Mouse (Mus musculus) ES-E14 (cell line): Measurements from ENCODE around the gene Tbrg4. TPM values are rescaled to one million over a fixed set of nuclear protein-coding genes. Genes with fewer than 3 reads are reported as not detected.
"Not testable (repeated sequence)": the region's sequence is repeated elsewhere in the genome, so short reads cannot be mapped to it uniquely, and the experiment has no call there.

Experiments used
- DNase-seq: peaks from one replicate; pipeline ENCODE4 v3.0.0-alpha.2; 2013; ENCODE audit warnings: low read depth, low spot score
- H3K27ac ChIP-seq: 2 replicates; pipeline ENCODE4 v1.5.1; 2012; ENCODE audit warnings: low read depth, mild to moderate bottlenecking, low read length, moderate library complexity, mixed read lengths; ENCODE audit not compliant: poor library complexity, insufficient read depth, severe bottlenecking
- H3K36me3 ChIP-seq: 2 replicates; pipeline ENCODE4 v1.6.1; 2012; ENCODE audit warnings: mild to moderate bottlenecking, low read length, moderate library complexity, mixed read lengths; ENCODE audit not compliant: control insufficient read depth, poor library complexity, insufficient read depth, severe bottlenecking
- H3K4me1 ChIP-seq, 2 experiments: fragments of 150-350 bp in 1 of 2; sonication (generic) in 1 of 2; 2 replicates each; pipeline ENCODE4 v1.6.1; 2012; ENCODE audit warnings: low read length in 2 of 2, mild to moderate bottlenecking in 1 of 2, mixed read lengths in 1 of 2; ENCODE audit not compliant: control insufficient read depth in 2 of 2, insufficient read depth in 2 of 2, poor library complexity in 1 of 2
- H3K4me3 ChIP-seq, 2 experiments: fragments of 150-350 bp in 1 of 2; sonication (generic) in 1 of 2; 2 replicates each; pipeline ENCODE4 v1.5.1; 2012; ENCODE audit warnings: low read length in 2 of 2, low read depth in 1 of 2, mild to moderate bottlenecking in 1 of 2, mixed read lengths in 1 of 2; ENCODE audit not compliant: insufficient read depth in 1 of 2, poor library complexity in 1 of 2, severe bottlenecking in 1 of 2
- H3K9ac ChIP-seq: 2 replicates; pipeline ENCODE4 v1.6.1; 2012; ENCODE audit warnings: low read depth, mild to moderate bottlenecking, low read length, mixed read lengths; ENCODE audit not compliant: poor library complexity, insufficient read depth, severe bottlenecking
- H3K9me3 ChIP-seq: fragments of 150-350 bp; sonication (generic); 2 replicates; pipeline ENCODE4 v1.6.1; 2012; ENCODE audit warnings: low read depth, mild to moderate bottlenecking, low read length; ENCODE audit not compliant: control insufficient read depth, insufficient read depth
- CHD2 ChIP-seq: IDR thresholded peaks from 2 replicates; pipeline ENCODE4 v1.6.1; 2014; ENCODE audit warnings: mild to moderate bottlenecking, low read depth, low read length, inconsistent platforms
- HCFC1 ChIP-seq: IDR thresholded peaks from 2 replicates; pipeline ENCODE4 v1.6.1; 2012; ENCODE audit warnings: low read length, inconsistent platforms, borderline replicate concordance; ENCODE audit not compliant: insufficient read depth
- MAFK ChIP-seq: IDR thresholded peaks from 2 replicates; pipeline ENCODE4 v1.6.1; 2014; ENCODE audit warnings: mild to moderate bottlenecking, low read depth, low read length, inconsistent platforms; ENCODE audit not compliant: insufficient read depth
- ZC3H11A ChIP-seq: IDR thresholded peaks from 2 replicates; pipeline ENCODE4 v1.6.1; 2012; ENCODE audit warnings: low read depth, mild to moderate bottlenecking, inconsistent platforms, low read length, borderline replicate concordance
- ZNF384 ChIP-seq: IDR thresholded peaks from 2 replicates; pipeline ENCODE4 v1.6.1; 2012; ENCODE audit warnings: low read depth, low read length, inconsistent platforms
- in situ Hi-C, 2 experiments: fragments of 600-800 bp; cut with MboI; formaldehyde crosslinking; loops; one replicate each; pipeline ENCODE4 v1.15.1; 2025; ENCODE audit warnings: low sequenced_read_pairs in 2 of 2, inconsistent platforms in 1 of 2; ENCODE audit not compliant: unreplicated experiment in 2 of 2
- total RNA-seq: library from RNA; depleted of rRNA; stranded (reverse); fragments of 300-350 nt; gene quantifications from 2 replicates; pipeline ENCODE4 v1.2.3, GENCODE M21; 2012

The Tbrg4 gene
- total RNA-seq, 1 experiment, result 178 TPM

GRCm38 (mm10) chr11:6658271-6658670 lies 32.4 kb upstream of the Tbrg4 start, which contains the start of gene Ramp3:
Ramp3 (plus strand) TSS chr11:6658521.
- H3K9ac ChIP-seq, result peak within 1 kb of the TSS; percentile 66; the same call in 1 of the 2 replicates
- H3K4me3 ChIP-seq, result peak within 1 kb of the TSS; percentile 69 to 76
- peak; percentile 65 for DNase-seq
- no peak for TF ChIP-seq MAFK
- TF ChIP-seq ZC3H11A, result no peak
- TF ChIP-seq HCFC1, result no peak
- no peak for TF ChIP-seq CHD2
- TF ChIP-seq ZNF384, result no peak
- peaks cover 0 to 2% of the 10 kb centered on the region in 2 experiments; a peak in 1 of 4 replicates for H3K4me1 ChIP-seq
- in situ Hi-C loops, result loop anchor here (10.0 to 25.0 kb wide), 3 partner anchors 107 to 517 kb away; no protein-coding TSS in a partner anchor
- H3K36me3 ChIP-seq, result no peaks in the 10 kb centered on the region
- H3K27ac ChIP-seq, result no peak within 1 kb of the TSS
- no peaks in the 10 kb centered on the region for H3K9me3 ChIP-seq

GRCm38 (mm10) chr11:6654903-6655302 lies 29.0 kb upstream of the Tbrg4 start:
- TF ChIP-seq ZNF384 (no peak), MAFK (no peak), HCFC1 (no peak), ZC3H11A (peak; percentile 99), CHD2 (no peak)
- Histone ChIP-seq H3K4me3 (no peak overlapping the region), H3K9ac (no peak overlapping the region), H3K4me1 (peaks cover 0 to 1% of the 10 kb centered on the region in 2 experiments; a peak in 1 of 4 replicates), H3K9me3 (no peaks in the 10 kb centered on the region), H3K27ac (no peak overlapping the region), H3K36me3 (no peaks in the 10 kb centered on the region)
- DNase-seq, result peak; percentile 93
- in situ Hi-C loops, result loop anchor here (10.0 to 25.0 kb wide), 3 partner anchors 110 to 520 kb away; no protein-coding TSS in a partner anchor

DNA sequence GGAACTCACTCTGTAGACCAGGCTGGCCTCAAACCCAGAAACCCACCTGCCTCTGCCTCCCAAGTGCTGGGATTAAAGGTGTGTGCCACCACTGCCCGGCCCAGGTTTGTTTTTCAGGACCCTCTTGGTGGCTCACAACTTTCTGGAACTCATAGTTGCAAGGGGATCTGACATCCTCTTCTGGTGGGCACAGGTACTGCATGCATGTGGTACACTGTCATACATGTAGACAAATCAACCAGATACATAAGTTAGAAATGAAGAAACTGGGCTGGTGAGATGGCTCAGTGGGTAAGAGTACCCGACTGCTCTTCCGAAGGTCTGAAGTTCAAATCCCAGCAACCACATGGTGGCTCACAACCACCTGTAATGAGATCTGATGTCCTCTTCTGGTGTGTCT lies 27.1 kb upstream of the Tbrg4 start:
- in situ Hi-C loops, result loop anchor here (10.0 to 25.0 kb wide), 3 partner anchors 112 to 522 kb away; no protein-coding TSS in a partner anchor

GRCm38 (mm10) chr11:6650519-6650918 lies 24.7 kb upstream of the Tbrg4 start:
- TF ChIP-seq CHD2 (no peak), ZNF384 (no peak), ZC3H11A (no peak), MAFK (no peak), HCFC1 (no peak)
- peaks cover 0 to 2% of the 10 kb centered on the region in 2 experiments; a peak in 1 of 4 replicates for H3K4me1 ChIP-seq
- no peaks in the 10 kb centered on the region for H3K36me3 ChIP-seq
- in situ Hi-C loops, result loop anchor here (10.0 to 25.0 kb wide), 3 partner anchors 114 to 524 kb away; no protein-coding TSS in a partner anchor
- no peak overlapping the region for H3K27ac ChIP-seq
- H3K9me3 ChIP-seq, result no peaks in the 10 kb centered on the region
- DNase-seq, result no peak
- H3K9ac ChIP-seq, result no peak overlapping the region
- H3K4me3 ChIP-seq, result no peak overlapping the region

More for the DNA sequence above, 27.1 kb upstream of the Tbrg4 start:
- H3K9me3 ChIP-seq, DNase-seq, H3K9ac ChIP-seq, H3K4me1 ChIP-seq, H3K27ac ChIP-seq, H3K4me3 ChIP-seq, H3K36me3 ChIP-seq: not testable (repeated sequence)
